Mouse (Mus musculus) heart, adult 2 months (tissue): ENCODE data around the gene Serpinb1b. TPM values are rescaled to one million over a fixed set of nuclear protein-coding genes. Genes with fewer than 3 reads are reported as not detected.

Source experiments
- DNase-seq, 2 experiments: peaks; one replicate each; pipeline ENCODE4 v3.0.0; 2021
- H3K27ac ChIP-seq: fragments of 200-600 bp; 2 replicates; pipeline ENCODE4 v1.8.1; 2022
- H3K27me3 ChIP-seq: fragments of 200-500 bp; 2 replicates; pipeline ENCODE4 v1.6.1; 2012; ENCODE audit warnings: mild to moderate bottlenecking, low read length, inconsistent platforms, mixed read lengths; ENCODE audit not compliant: control insufficient read depth, insufficient read depth
- H3K36me3 ChIP-seq: fragments of 200-500 bp; 2 replicates; pipeline ENCODE4 v1.6.1; 2012; ENCODE audit warnings: low read length, inconsistent platforms; ENCODE audit not compliant: control insufficient read depth, insufficient read depth
- H3K4me1 ChIP-seq: fragments of 200-500 bp; 2 replicates; pipeline ENCODE4 v1.6.1; 2011; ENCODE audit warnings: low read length; ENCODE audit not compliant: control insufficient read depth, insufficient read depth
- H3K4me3 ChIP-seq: fragments of 200-600 bp; 2 replicates; pipeline ENCODE4 v1.8.1; 2022
- H3K79me2 ChIP-seq: fragments of 200-500 bp; replicated peaks from 2 replicates; pipeline ENCODE4 v1.6.1; 2012; ENCODE audit warnings: mild to moderate bottlenecking, inconsistent platforms, low read length, moderate library complexity, mixed read lengths; ENCODE audit not compliant: control insufficient read depth, insufficient read depth
- H3K9ac ChIP-seq: fragments of 200-500 bp; 2 replicates; pipeline ENCODE4 v1.6.1; 2012; ENCODE audit warnings: low read depth, mild to moderate bottlenecking, control low read depth, inconsistent platforms, low read length, mixed read lengths
- CTCF ChIP-seq: fragments of 200-600 bp; IDR thresholded peaks from 2 replicates; pipeline ENCODE4 v1.8.1; 2022; ENCODE audit warnings: antibody characterized with exemption, mild to moderate bottlenecking, moderate library complexity
- EP300 ChIP-seq: fragments of 200-500 bp; IDR thresholded peaks from 2 replicates; pipeline ENCODE4 v1.6.1; 2011; ENCODE audit warnings: low read depth, low read length, control low read depth; ENCODE audit not compliant: insufficient read depth
- POLR2A ChIP-seq: fragments of 200-500 bp; IDR thresholded peaks from 2 replicates; pipeline ENCODE4 v1.6.1; 2011; ENCODE audit warnings: mild to moderate bottlenecking, low read depth, low read length, control low read depth; ENCODE audit not compliant: insufficient read depth
- WGBS: fragments of 180-500 bp; shearing (Covaris S2); methylation state at CpG from one replicate; pipeline ENCODE4 v1.1.7; 2018; 5-methylcytosine and 5-hydroxymethylcytosine counted together
- intact Hi-C: fragments of 180-260 bp; cut with DNase I; formaldehyde crosslinking; loops from one replicate; pipeline ENCODE4 v1.15.1; 2025
- polyA plus RNA-seq: library from polyadenylated mRNA; depleted of rRNA; stranded (reverse); fragments of >200 nt; gene quantifications from 2 replicates; pipeline ENCODE4 v1.2.3, GENCODE M21; 2012
- total RNA-seq, 2 experiments: library from RNA; stranded (reverse); gene quantifications; 2 replicates each; pipeline ENCODE4 v1.2.3; 2021

Gene Serpinb1b
- total and polyA plus RNA-seq, 3 experiments, result not detected

DNA sequence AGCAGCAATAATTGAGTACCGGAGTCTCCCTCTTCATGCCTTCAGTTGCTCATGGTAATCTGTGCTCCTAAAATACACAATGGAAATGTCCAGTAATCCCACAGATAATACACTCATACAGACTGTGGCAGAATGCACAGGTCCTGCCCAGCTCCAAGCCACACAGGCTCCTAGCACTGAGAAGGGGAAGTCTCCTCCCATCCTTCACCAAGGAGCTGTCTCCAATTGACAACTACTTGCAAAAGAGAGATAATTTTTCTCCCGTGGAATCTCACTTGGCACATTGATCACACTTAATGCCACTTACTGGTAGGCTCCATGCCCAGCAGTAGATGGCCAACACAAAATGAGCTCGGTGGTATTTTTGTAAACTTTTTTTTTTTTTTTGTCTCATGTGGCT is 2.1 kb upstream of the Serpinb1b start:
- intact Hi-C loops, result no loop called here
- DNase-seq, result no peak
- Histone ChIP-seq H3K36me3 (no peaks in the 10 kb centered on the region), H3K4me1 (no peaks in the 10 kb centered on the region), H3K9ac (no peak overlapping the region), H3K4me3 (no peak overlapping the region), H3K79me2 (no peaks in the 10 kb centered on the region), H3K27ac (no peak overlapping the region), H3K27me3 (no peaks in the 10 kb centered on the region)
- whole genome bisulfite sequencing, result 16% methylated on average over 3 of the region's 3 CpGs
- TF ChIP-seq CTCF (no peak), EP300 (no peak), POLR2A (no peak)

GRCm38 (mm10) chr13:33077026-33077685 is 1.2 kb upstream of the Serpinb1b start:
- no peaks in the 10 kb centered on the region for H3K27me3 ChIP-seq
- H3K4me3 ChIP-seq, result no peak overlapping the region
- no peaks in the 10 kb centered on the region for H3K4me1 ChIP-seq
- no peaks in the 10 kb centered on the region for H3K79me2 ChIP-seq
- H3K9ac ChIP-seq, result no peak overlapping the region
- H3K36me3 ChIP-seq, result no peaks in the 10 kb centered on the region
- WGBS, result 86% methylated on average over 10 of the region's 10 CpGs
- H3K27ac ChIP-seq, result no peak overlapping the region
- DNase-seq, result no peak
- intact Hi-C loops, result no loop called here
- TF ChIP-seq EP300 (no peak), POLR2A (no peak), CTCF (no peak)

DNA sequence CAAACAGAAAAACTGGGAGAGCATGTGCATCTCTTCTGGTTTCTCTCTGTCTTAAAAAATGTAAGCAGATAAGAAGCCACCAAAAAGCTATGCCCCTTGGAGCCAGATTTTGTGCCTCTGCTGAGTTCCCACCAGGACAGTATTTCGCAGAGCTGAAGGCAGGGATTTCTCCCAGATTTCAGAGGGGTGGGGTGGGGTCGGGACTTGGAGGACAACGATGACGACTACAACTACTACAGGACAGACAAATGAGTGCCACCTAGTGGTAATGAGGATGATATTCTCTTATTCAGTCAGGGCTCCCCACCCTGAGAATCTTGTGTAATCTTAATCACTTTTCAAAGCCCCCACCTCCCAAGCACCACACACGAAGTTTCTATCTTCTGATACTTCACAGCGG is 1.0 kb downstream of the Serpinb1b start:
- no peak for DNase-seq
- no peaks in the 10 kb centered on the region for H3K79me2 ChIP-seq
- H3K27ac ChIP-seq, result no peak overlapping the region
- H3K36me3 ChIP-seq, result no peaks in the 10 kb centered on the region
- H3K9ac ChIP-seq, result no peak overlapping the region
- 12% methylated on average over 6 of the region's 6 CpGs for WGBS
- H3K4me1 ChIP-seq, result no peaks in the 10 kb centered on the region; the same call in 1 of the 2 replicates
- TF ChIP-seq CTCF, result peak; percentile 76
- no peak for TF ChIP-seq POLR2A
- no peak for TF ChIP-seq EP300
- H3K4me3 ChIP-seq, result no peak overlapping the region
- intact Hi-C loops, result loop anchor here (1.0 kb wide), 1 partner anchor 176 kb away; no protein-coding TSS in a partner anchor
- no peaks in the 10 kb centered on the region for H3K27me3 ChIP-seq

GRCm38 (mm10) chr13:33080356-33080755 is 2.0 kb downstream of the Serpinb1b start:
- DNase-seq, result no peak
- H3K4me1 ChIP-seq, result peaks cover 1% of the 10 kb centered on the region; the same call in 1 of the 2 replicates
- intact Hi-C loops, result no loop called here
- WGBS, result 32% methylated on average over 3 of the region's 3 CpGs
- H3K27me3 ChIP-seq, result no peaks in the 10 kb centered on the region
- H3K36me3 ChIP-seq, result no peaks in the 10 kb centered on the region
- H3K4me3 ChIP-seq, result no peak overlapping the region
- TF ChIP-seq POLR2A, result no peak
- peak; percentile 56 for TF ChIP-seq CTCF
- H3K27ac ChIP-seq, result no peak overlapping the region
- no peak overlapping the region for H3K9ac ChIP-seq
- H3K79me2 ChIP-seq, result no peaks in the 10 kb centered on the region

DNA sequence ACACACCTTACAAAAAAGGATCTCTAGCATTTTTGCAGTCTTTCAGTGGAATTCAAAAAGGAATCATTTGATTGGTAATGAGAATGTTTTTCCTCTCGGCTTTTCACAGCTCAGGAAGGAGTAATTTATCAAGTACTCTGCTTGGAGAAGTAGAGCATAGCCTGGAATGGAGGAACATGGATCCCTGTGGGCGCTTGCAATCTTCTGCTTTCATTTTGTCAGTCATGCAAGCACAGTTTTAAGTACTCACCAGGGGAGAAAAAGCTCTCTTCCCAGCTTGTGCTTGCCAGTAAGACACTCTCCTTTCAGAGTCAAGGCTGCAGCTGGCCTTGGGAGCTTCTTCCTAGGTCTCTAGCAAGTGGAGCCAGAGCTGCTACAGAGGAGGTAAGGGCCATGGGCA is 5.5 kb downstream of the Serpinb1b start:
- intact Hi-C loops, result no loop called here
- WGBS, result 76% methylated on average over 2 of the region's 2 CpGs

GRCm38 (mm10) chr13:33084975-33085694 is 6.8 kb downstream of the Serpinb1b start:
- H3K36me3 ChIP-seq, result no peaks in the 10 kb centered on the region
- intact Hi-C loops, result no loop called here

More for the DNA sequence above, 5.5 kb downstream of the Serpinb1b start:
- no peak for TF ChIP-seq EP300
- no peak for TF ChIP-seq CTCF
- no peak for TF ChIP-seq POLR2A
- H3K9ac ChIP-seq, result no peak overlapping the region
- no peak overlapping the region for H3K4me3 ChIP-seq
- H3K4me1 ChIP-seq, result peaks cover 1% of the 10 kb centered on the region; the same call in 1 of the 2 replicates
- no peaks in the 10 kb centered on the region for H3K79me2 ChIP-seq
- H3K36me3 ChIP-seq, result no peaks in the 10 kb centered on the region
- no peaks in the 10 kb centered on the region for H3K27me3 ChIP-seq
- H3K27ac ChIP-seq, result no peak overlapping the region
- no peak for DNase-seq

More at GRCm38 (mm10) chr13:33084975-33085694, 6.8 kb downstream of the Serpinb1b start:
- H3K27ac ChIP-seq, result no peak overlapping the region
- no peaks in the 10 kb centered on the region for H3K79me2 ChIP-seq
- no peak for DNase-seq
- H3K4me1 ChIP-seq, result peaks cover 1% of the 10 kb centered on the region; the same call in 1 of the 2 replicates
- no peaks in the 10 kb centered on the region for H3K27me3 ChIP-seq
- H3K9ac ChIP-seq, result no peak overlapping the region
- H3K4me3 ChIP-seq, result no peak overlapping the region
- TF ChIP-seq CTCF (no peak), EP300 (no peak), POLR2A (no peak)
- 52% methylated on average over 5 of the region's 5 CpGs for WGBS
